Mouse (Mus musculus) neural tube, embryonic 15.5 days (tissue): ENCODE data around the gene Gm2000. TPM values are rescaled to one million over a fixed set of nuclear protein-coding genes. Genes with fewer than 3 reads are reported as not detected.
"Not testable (repeated sequence)": the region's sequence is repeated elsewhere in the genome, so short reads cannot be mapped to it uniquely, and the experiment has no call there.

ENCODE experiments used
- ATAC-seq: fragments of 200-750 bp; cut with Nextera tagmentation; 2 replicates; pipeline ENCODE4 v1.8.0; 2017; ENCODE audit warnings: mild to moderate bottlenecking, moderate TSS enrichment, moderate library complexity; ENCODE audit not compliant: low FRiP score
- H3K27ac ChIP-seq: fragments of 300-500 bp; sonication (generic); replicated peaks from 2 replicates; pipeline ENCODE4 v1.5.1; 2015; ENCODE audit warnings: mild to moderate bottlenecking, inconsistent platforms
- H3K27me3 ChIP-seq: fragments of 300-500 bp; sonication (generic); replicated peaks from 2 replicates; pipeline ENCODE4 v1.6.1; 2015; ENCODE audit warnings: inconsistent platforms
- H3K36me3 ChIP-seq: fragments of 300-500 bp; sonication (generic); 2 replicates; pipeline ENCODE4 v1.6.1; 2015; ENCODE audit warnings: inconsistent platforms
- H3K4me1 ChIP-seq: fragments of 300-500 bp; sonication (generic); 2 replicates; pipeline ENCODE4 v1.6.1; 2015; ENCODE audit warnings: inconsistent platforms
- H3K4me2 ChIP-seq: fragments of 300-500 bp; sonication (generic); 2 replicates; pipeline ENCODE4 v1.6.1; 2015; ENCODE audit warnings: inconsistent platforms, mild to moderate bottlenecking, moderate library complexity
- H3K4me3 ChIP-seq: fragments of 300-500 bp; sonication (generic); replicated peaks from 2 replicates; pipeline ENCODE4 v1.5.1; 2015; ENCODE audit warnings: mild to moderate bottlenecking, inconsistent platforms
- H3K9ac ChIP-seq: fragments of 300-500 bp; sonication (generic); replicated peaks from 2 replicates; pipeline ENCODE4 v1.6.1; 2015; ENCODE audit warnings: mild to moderate bottlenecking, inconsistent platforms
- H3K9me3 ChIP-seq: fragments of 300-500 bp; sonication (generic); replicated peaks from 2 replicates; pipeline ENCODE4 v1.6.1; 2016; ENCODE audit warnings: inconsistent platforms
- WGBS: fragments of 180-500 bp; shearing (Covaris S2); methylation state at CpG from one replicate; pipeline ENCODE4 v1.1.7; 2015; ENCODE audit warnings: mixed read lengths; 5-methylcytosine and 5-hydroxymethylcytosine counted together
- polyA plus RNA-seq: library from polyadenylated mRNA; unstranded; fragments of >200 nt; fragmentation: Nextera tagmentation; extraction: Ambion mirVana; gene quantifications from 2 replicates; pipeline ENCODE4 v1.2.1, GENCODE M21; 2015

Gm2000 gene
- polyA plus RNA-seq = 543 TPM in 2 replicates

- H3K4me3 ChIP-seq = no peak within 1 kb of the TSS
- H3K27me3 ChIP-seq = no peaks in the 10 kb centered on the region
- no peak within 1 kb of the TSS for H3K27ac ChIP-seq
- no peaks in the 10 kb centered on the region; the same call in 1 of the 2 replicates for H3K9me3 ChIP-seq
- no peaks in the 10 kb centered on the region for H3K36me3 ChIP-seq
- ATAC-seq = no peak
- WGBS = 94% methylated on average over 8 of the region's 8 CpGs
- no peaks in the 10 kb centered on the region for H3K4me1 ChIP-seq
- no peak within 1 kb of the TSS for H3K4me2 ChIP-seq
- H3K9ac ChIP-seq = no peak within 1 kb of the TSS
Observed at GRCm38 (mm10) chr1:156365740-156366139, at the start of gene Gm2000. Gm2000 (plus strand) TSS chr1:156366040.

GRCm38 (mm10) chr1:156323126-156323525 lies 42.7 kb upstream of the Gm2000 start:
- Histone ChIP-seq H3K36me3 (no peaks in the 10 kb centered on the region), H3K4me3 (no peak overlapping the region), H3K9ac (no peak overlapping the region), H3K9me3 (no peaks in the 10 kb centered on the region), H3K4me2 (no peak overlapping the region), H3K4me1 (no peaks in the 10 kb centered on the region), H3K27ac (no peak overlapping the region), H3K27me3 (no peaks in the 10 kb centered on the region)
- no peak for ATAC-seq
- 89% methylated on average over 9 of the region's 9 CpGs for WGBS

- no peaks in the 10 kb centered on the region for H3K4me1 ChIP-seq
- no peak for ATAC-seq
- H3K27me3 ChIP-seq = no peaks in the 10 kb centered on the region
- H3K27ac ChIP-seq = no peak overlapping the region
- H3K9ac ChIP-seq = no peak overlapping the region
- no peaks in the 10 kb centered on the region for H3K9me3 ChIP-seq
- H3K4me2 ChIP-seq = no peak overlapping the region
- H3K36me3 ChIP-seq = no peaks in the 10 kb centered on the region
- H3K4me3 ChIP-seq = no peak overlapping the region
- 77% methylated on average over 4 of the region's 4 CpGs for WGBS
Observed at GRCm38 (mm10) chr1:156340847-156341246, 25.0 kb upstream of the Gm2000 start.

GRCm38 (mm10) chr1:156344433-156344832 lies 21.4 kb upstream of the Gm2000 start:
- Histone ChIP-seq H3K9ac (no peak overlapping the region), H3K4me1 (no peaks in the 10 kb centered on the region), H3K36me3 (no peaks in the 10 kb centered on the region), H3K9me3 (no peaks in the 10 kb centered on the region), H3K27ac (no peak overlapping the region), H3K4me2 (no peak overlapping the region), H3K4me3 (no peak overlapping the region), H3K27me3 (no peaks in the 10 kb centered on the region)
- no peak for ATAC-seq
- 69% methylated on average over 4 of the region's 4 CpGs for WGBS

- Histone ChIP-seq H3K4me2 (no peak overlapping the region), H3K9me3 (no peaks in the 10 kb centered on the region), H3K4me3 (no peak overlapping the region), H3K27ac (no peak overlapping the region), H3K9ac (no peak overlapping the region), H3K4me1 (no peaks in the 10 kb centered on the region), H3K27me3 (no peaks in the 10 kb centered on the region), H3K36me3 (no peaks in the 10 kb centered on the region)
- ATAC-seq = no peak
- WGBS = 95% methylated on average over 4 of the region's 4 CpGs
Observed at GRCm38 (mm10) chr1:156345633-156346032, 20.2 kb upstream of the Gm2000 start.

- Histone ChIP-seq H3K4me2 (no peak overlapping the region), H3K27ac (no peak overlapping the region), H3K9ac (no peak overlapping the region), H3K4me3 (no peak overlapping the region), H3K36me3 (no peaks in the 10 kb centered on the region), H3K4me1 (no peaks in the 10 kb centered on the region), H3K27me3 (no peaks in the 10 kb centered on the region), H3K9me3 (no peaks in the 10 kb centered on the region)
- WGBS = 75% methylated on average over 4 of the region's 4 CpGs
- no peak for ATAC-seq
Observed at GRCm38 (mm10) chr1:156349031-156349430, 16.8 kb upstream of the Gm2000 start.

GRCm38 (mm10) chr1:156350441-156350840 lies 15.4 kb upstream of the Gm2000 start:
- no peak for ATAC-seq
- Histone ChIP-seq H3K27ac (no peak overlapping the region), H3K4me2 (no peak overlapping the region), H3K27me3 (no peaks in the 10 kb centered on the region), H3K4me3 (no peak overlapping the region), H3K9ac (no peak overlapping the region), H3K9me3 (no peaks in the 10 kb centered on the region), H3K36me3 (no peaks in the 10 kb centered on the region), H3K4me1 (no peaks in the 10 kb centered on the region)
- 91% methylated on average over 4 of the region's 4 CpGs for WGBS

GRCm38 (mm10) chr1:156352466-156352865 lies 13.4 kb upstream of the Gm2000 start:
- H3K4me1 ChIP-seq = no peaks in the 10 kb centered on the region
- WGBS = 97% methylated on average over 2 of the region's 2 CpGs

GRCm38 (mm10) chr1:156381217-156381616 lies 15.4 kb downstream of the Gm2000 start:
- H3K9ac ChIP-seq = no peak overlapping the region
- 95% methylated on average over 3 of the region's 3 CpGs for WGBS

More at GRCm38 (mm10) chr1:156352466-156352865, 13.4 kb upstream of the Gm2000 start:
- Histone ChIP-seq H3K9me3 (no peaks in the 10 kb centered on the region), H3K9ac (no peak overlapping the region), H3K36me3 (no peaks in the 10 kb centered on the region), H3K27me3 (no peaks in the 10 kb centered on the region), H3K27ac (no peak overlapping the region), H3K4me2 (no peak overlapping the region), H3K4me3 (no peak overlapping the region)
- ATAC-seq = no peak

GRCm38 (mm10) chr1:156386232-156386631 lies 20.4 kb downstream of the Gm2000 start:
- H3K9me3 ChIP-seq = no peaks in the 10 kb centered on the region
- no peaks in the 10 kb centered on the region for H3K36me3 ChIP-seq
- no peak overlapping the region for H3K4me2 ChIP-seq
- H3K27me3 ChIP-seq = no peaks in the 10 kb centered on the region
- WGBS = 92% methylated on average over 4 of the region's 4 CpGs
- H3K27ac ChIP-seq = no peak overlapping the region
- H3K4me1 ChIP-seq = no peaks in the 10 kb centered on the region
- ATAC-seq = no peak
- H3K4me3 ChIP-seq = no peak overlapping the region
- H3K9ac ChIP-seq = no peak overlapping the region

More at GRCm38 (mm10) chr1:156381217-156381616, 15.4 kb downstream of the Gm2000 start:
- Histone ChIP-seq H3K4me3 (no peak overlapping the region), H3K4me2 (no peak overlapping the region), H3K4me1 (no peaks in the 10 kb centered on the region), H3K9me3 (no peaks in the 10 kb centered on the region), H3K27ac (no peak overlapping the region), H3K36me3 (no peaks in the 10 kb centered on the region), H3K27me3 (no peaks in the 10 kb centered on the region)
- ATAC-seq = no peak

GRCm38 (mm10) chr1:156386880-156387279 lies 21.0 kb downstream of the Gm2000 start:
- WGBS = 83% methylated on average over 3 of the region's 3 CpGs
- no peak overlapping the region for H3K9ac ChIP-seq
- no peaks in the 10 kb centered on the region for H3K27me3 ChIP-seq
- no peak overlapping the region for H3K27ac ChIP-seq
- no peak overlapping the region for H3K4me3 ChIP-seq
- no peak overlapping the region for H3K4me2 ChIP-seq
- no peaks in the 10 kb centered on the region for H3K9me3 ChIP-seq
- H3K4me1 ChIP-seq = no peaks in the 10 kb centered on the region
- ATAC-seq = no peak
- no peaks in the 10 kb centered on the region for H3K36me3 ChIP-seq

GRCm38 (mm10) chr1:156393148-156393547 lies 27.3 kb downstream of the Gm2000 start:
- H3K9me3 ChIP-seq = no peaks in the 10 kb centered on the region
- H3K4me2 ChIP-seq = no peak overlapping the region
- H3K9ac ChIP-seq = no peak overlapping the region
- ATAC-seq = no peak
- H3K27me3 ChIP-seq = no peaks in the 10 kb centered on the region
- no peak overlapping the region for H3K4me3 ChIP-seq
- H3K36me3 ChIP-seq = no peaks in the 10 kb centered on the region
- no peak overlapping the region for H3K27ac ChIP-seq
- H3K4me1 ChIP-seq = no peaks in the 10 kb centered on the region
- WGBS = 91% methylated on average over 4 of the region's 4 CpGs

- not testable (repeated sequence) for H3K36me3 ChIP-seq, H3K27me3 ChIP-seq, H3K27ac ChIP-seq, H3K4me2 ChIP-seq, H3K4me3 ChIP-seq, H3K9me3 ChIP-seq, H3K4me1 ChIP-seq, ATAC-seq, H3K9ac ChIP-seq
- 62% methylated on average over 3 of the region's 3 CpGs for WGBS
Observed at GRCm38 (mm10) chr1:156400159-156400558, 34.3 kb downstream of the Gm2000 start.
